Mouse (Mus musculus) left cerebral cortex, adult 18-20 months (tissue): ENCODE measurements around the gene Arhgap1. TPM values are rescaled to one million over a fixed set of nuclear protein-coding genes. Genes with fewer than 3 reads are reported as not detected.

Source experiments
- DNase-seq, 2 experiments: peaks; one replicate each; pipeline ENCODE4 v3.0.0; 2021 to 2022; ENCODE audit warnings: low spot score in 2 of 2, mixed read lengths in 1 of 2
- total RNA-seq, 2 experiments: library from RNA; stranded (reverse); gene quantifications; 2 replicates each; pipeline ENCODE4 v1.2.3; 2021

Arhgap1 gene
- total RNA-seq, 2 experiments from 2014 or later = 67.0 to 67.9 TPM

- DNase-seq = peak; percentile 26 to 49
Observed at GRCm38 (mm10) chr2:91695436-91696224, 46.0 kb downstream of the Arhgap1 start.

- no peak for DNase-seq
Observed at GRCm38 (mm10) chr2:91696225-91696590, 46.5 kb downstream of the Arhgap1 start.

- no peak for DNase-seq
Observed at GRCm38 (mm10) chr2:91699225-91699624, 49.6 kb downstream of the Arhgap1 start.

- DNase-seq = no peak
Observed at GRCm38 (mm10) chr2:91701366-91701765, 51.7 kb downstream of the Arhgap1 start.

- DNase-seq = no peak
Observed at GRCm38 (mm10) chr2:91705736-91706135, 56.1 kb downstream of the Arhgap1 start.

- DNase-seq = no peak
Observed at GRCm38 (mm10) chr2:91706456-91706855, 56.8 kb downstream of the Arhgap1 start.

- DNase-seq = no peak
Observed at GRCm38 (mm10) chr2:91708361-91708760, 58.7 kb downstream of the Arhgap1 start.

- DNase-seq = peak; percentile 90 to 94
Observed at GRCm38 (mm10) chr2:91710272-91711234, 60.9 kb downstream of the Arhgap1 start, which contains the start of the genes Atg13 and Harbi1. Gene Atg13 (minus strand): TSS chr2:91710576. Gene Harbi1 (plus strand): TSS chr2:91710852.

GRCm38 (mm10) chr2:91711256-91711925 is 61.7 kb downstream of the Arhgap1 start:
- DNase-seq = no peak

GRCm38 (mm10) chr2:91714921-91715320 is 65.3 kb downstream of the Arhgap1 start:
- no peak for DNase-seq

GRCm38 (mm10) chr2:91718276-91718675 is 68.6 kb downstream of the Arhgap1 start:
- no peak for DNase-seq

Other genes with a start within 250 kb of the Arhgap1 start
- 100 to 1,000 TPM in 1 of 2 experiments, 10 to 100 TPM in 1; 92.1 to 103 TPM for gene 1110051M20Rik, start 205.2 kb upstream of the Arhgap1 start, total RNA-seq
- gene Lrp4, start 192.3 kb upstream of the Arhgap1 start, total RNA-seq = 10 to 100 TPM; 21.0 to 23.1 TPM
- gene Ckap5, start 123.1 kb upstream of the Arhgap1 start, total RNA-seq = 100 to 1,000 TPM; 124 to 127 TPM
- gene F2, start 13.4 kb upstream of the Arhgap1 start, total RNA-seq = under 1 TPM in 1 of 2 experiments, not detected in 1; 0.14 TPM
- 10 to 100 TPM; 10.2 to 11.4 TPM for gene Zfp408, start 69 bp upstream of the Arhgap1 start, total RNA-seq
- 10 to 100 TPM; 91.9 to 92.9 TPM for gene Atg13, start 60.7 kb downstream of the Arhgap1 start, total RNA-seq
- 1 to 10 TPM; 6.6 to 7.8 TPM for gene Harbi1, start 61.0 kb downstream of the Arhgap1 start, total RNA-seq
- 10 to 100 TPM; 52.5 to 53.6 TPM for gene Ambra1, start 80.3 kb downstream of the Arhgap1 start, total RNA-seq